Mouse (Mus musculus): Measurements from ENCODE around the gene Sfrp2.
A peak's percentile ranks its signal among the peaks of the same experiment; 100 is the strongest.

The Sfrp2 gene

GRCm38 (mm10) chr3:83799486-83799885 lies 33.4 kb downstream of the Sfrp2 start:
- TF ChIP-seq CTCF (conservative IDR thresholded peaks at IDR 0.05; ENCODE audit: low read length) (no peak), POU5F1 (IDR thresholded peaks at IDR 0.05; ENCODE audit: borderline replicate concordance, low read length) (no peak), NANOG (IDR thresholded peaks at IDR 0.05; ENCODE audit: borderline replicate concordance, low read length) (no peak)
- H3K9me3 ChIP-seq (ENCODE audit: low read length) = peaks cover 20% of the 10 kb centered on the region
- no peak overlapping the region for H3K4me3 ChIP-seq (replicated peaks; ENCODE audit: low read length)
- H3K36me3 ChIP-seq (ENCODE audit: insufficient read depth, low read length) = no peaks in the 10 kb centered on the region
- 0 out of 2 replicates have a peak, but pooled peaks cover 2% of the 10 kb centered on the region for H3K4me1 ChIP-seq (replicated peaks; ENCODE audit: low read depth, low read length)
- H3K27me3 ChIP-seq (ENCODE audit: insufficient read depth, low read length) = no peaks in the 10 kb centered on the region

- TF ChIP-seq CTCF (conservative IDR thresholded peaks at IDR 0.05; ENCODE audit: low read length) = peak; percentile 62
- no peak for TF ChIP-seq NANOG (IDR thresholded peaks at IDR 0.05; ENCODE audit: borderline replicate concordance, low read length)
- no peak for TF ChIP-seq POU5F1 (IDR thresholded peaks at IDR 0.05; ENCODE audit: borderline replicate concordance, low read length)
- Histone ChIP-seq H3K27me3 (ENCODE audit: insufficient read depth, low read length) (no peaks in the 10 kb centered on the region), H3K4me1 (replicated peaks; ENCODE audit: low read depth, low read length) (0 out of 2 replicates have a peak, but pooled peaks cover 2% of the 10 kb centered on the region), H3K9me3 (ENCODE audit: low read length) (peaks cover 11% of the 10 kb centered on the region), H3K36me3 (ENCODE audit: insufficient read depth, low read length) (no peaks in the 10 kb centered on the region), H3K4me3 (replicated peaks; ENCODE audit: low read length) (no peak overlapping the region)
Measured at GRCm38 (mm10) chr3:83801649-83802155, 35.6 kb downstream of the Sfrp2 start.

- Histone ChIP-seq H3K4me1 (replicated peaks; ENCODE audit: low read depth, low read length) (no peaks in the 10 kb centered on the region), H3K36me3 (ENCODE audit: insufficient read depth, low read length) (no peaks in the 10 kb centered on the region), H3K27me3 (ENCODE audit: insufficient read depth, low read length) (no peaks in the 10 kb centered on the region), H3K4me3 (replicated peaks; ENCODE audit: low read length) (no peak overlapping the region), H3K9me3 (ENCODE audit: low read length) (no peaks in the 10 kb centered on the region)
- TF ChIP-seq POU5F1 (IDR thresholded peaks at IDR 0.05; ENCODE audit: borderline replicate concordance, low read length) (no peak), NANOG (IDR thresholded peaks at IDR 0.05; ENCODE audit: borderline replicate concordance, low read length) (no peak), CTCF (conservative IDR thresholded peaks at IDR 0.05; ENCODE audit: low read length) (no peak)
Measured at GRCm38 (mm10) chr3:83808483-83808882, 42.4 kb downstream of the Sfrp2 start.

GRCm38 (mm10) chr3:83811987-83812386 lies 45.9 kb downstream of the Sfrp2 start:
- H3K4me3 ChIP-seq (replicated peaks; ENCODE audit: low read length) = no peak overlapping the region
- no peaks in the 10 kb centered on the region for H3K36me3 ChIP-seq (ENCODE audit: insufficient read depth, low read length)
- no peaks in the 10 kb centered on the region for H3K9me3 ChIP-seq (ENCODE audit: low read length)
- TF ChIP-seq CTCF (conservative IDR thresholded peaks at IDR 0.05; ENCODE audit: low read length) = no peak
- TF ChIP-seq POU5F1 (IDR thresholded peaks at IDR 0.05; ENCODE audit: borderline replicate concordance, low read length) = no peak
- no peak for TF ChIP-seq NANOG (IDR thresholded peaks at IDR 0.05; ENCODE audit: borderline replicate concordance, low read length)
- H3K27me3 ChIP-seq (ENCODE audit: insufficient read depth, low read length) = no peaks in the 10 kb centered on the region
- H3K4me1 ChIP-seq (replicated peaks; ENCODE audit: low read depth, low read length) = no peaks in the 10 kb centered on the region

- no peaks in the 10 kb centered on the region for H3K9me3 ChIP-seq (ENCODE audit: low read length)
- TF ChIP-seq CTCF (conservative IDR thresholded peaks at IDR 0.05; ENCODE audit: low read length) (no peak), NANOG (IDR thresholded peaks at IDR 0.05; ENCODE audit: borderline replicate concordance, low read length) (no peak), POU5F1 (IDR thresholded peaks at IDR 0.05; ENCODE audit: borderline replicate concordance, low read length) (no peak)
- no peaks in the 10 kb centered on the region for H3K4me1 ChIP-seq (replicated peaks; ENCODE audit: low read depth, low read length)
- H3K27me3 ChIP-seq (ENCODE audit: insufficient read depth, low read length) = no peaks in the 10 kb centered on the region
- no peak overlapping the region for H3K4me3 ChIP-seq (replicated peaks; ENCODE audit: low read length)
- no peaks in the 10 kb centered on the region for H3K36me3 ChIP-seq (ENCODE audit: insufficient read depth, low read length)
Measured at GRCm38 (mm10) chr3:83812863-83813262, 46.7 kb downstream of the Sfrp2 start.

- no peak overlapping the region for H3K4me3 ChIP-seq (replicated peaks; ENCODE audit: low read length)
- TF ChIP-seq CTCF (conservative IDR thresholded peaks at IDR 0.05; ENCODE audit: low read length) (no peak), NANOG (IDR thresholded peaks at IDR 0.05; ENCODE audit: borderline replicate concordance, low read length) (no peak), POU5F1 (IDR thresholded peaks at IDR 0.05; ENCODE audit: borderline replicate concordance, low read length) (no peak)
- H3K4me1 ChIP-seq (replicated peaks; ENCODE audit: low read depth, low read length) = no peaks in the 10 kb centered on the region
Measured at GRCm38 (mm10) chr3:83816372-83816925, 50.3 kb downstream of the Sfrp2 start.

GRCm38 (mm10) chr3:83823774-83824173 lies 57.7 kb downstream of the Sfrp2 start:
- TF ChIP-seq POU5F1 (IDR thresholded peaks at IDR 0.05; ENCODE audit: borderline replicate concordance, low read length) (no peak), NANOG (IDR thresholded peaks at IDR 0.05; ENCODE audit: borderline replicate concordance, low read length) (no peak), CTCF (conservative IDR thresholded peaks at IDR 0.05; ENCODE audit: low read length) (no peak)
- Histone ChIP-seq H3K36me3 (ENCODE audit: insufficient read depth, low read length) (no peaks in the 10 kb centered on the region), H3K9me3 (ENCODE audit: low read length) (no peaks in the 10 kb centered on the region), H3K4me1 (replicated peaks; ENCODE audit: low read depth, low read length) (no peaks in the 10 kb centered on the region), H3K27me3 (ENCODE audit: insufficient read depth, low read length) (no peaks in the 10 kb centered on the region), H3K4me3 (replicated peaks; ENCODE audit: low read length) (no peak overlapping the region)

More at GRCm38 (mm10) chr3:83816372-83816925, 50.3 kb downstream of the Sfrp2 start:
- no peaks in the 10 kb centered on the region for H3K9me3 ChIP-seq (ENCODE audit: low read length)
- H3K27me3 ChIP-seq (ENCODE audit: insufficient read depth, low read length) = no peaks in the 10 kb centered on the region
- no peaks in the 10 kb centered on the region for H3K36me3 ChIP-seq (ENCODE audit: insufficient read depth, low read length)

All from E14TG2a.4 (cell line).